Mouse (Mus musculus): ENCODE results near the gene Enah. TPM values are rescaled to one million over a fixed set of nuclear protein-coding genes. Genes with fewer than 3 reads are reported as not detected.

Enah gene
- total and polyA plus RNA-seq, 3 experiments: 0.45 to 0.69 TPM; not detected in 1

DNA sequence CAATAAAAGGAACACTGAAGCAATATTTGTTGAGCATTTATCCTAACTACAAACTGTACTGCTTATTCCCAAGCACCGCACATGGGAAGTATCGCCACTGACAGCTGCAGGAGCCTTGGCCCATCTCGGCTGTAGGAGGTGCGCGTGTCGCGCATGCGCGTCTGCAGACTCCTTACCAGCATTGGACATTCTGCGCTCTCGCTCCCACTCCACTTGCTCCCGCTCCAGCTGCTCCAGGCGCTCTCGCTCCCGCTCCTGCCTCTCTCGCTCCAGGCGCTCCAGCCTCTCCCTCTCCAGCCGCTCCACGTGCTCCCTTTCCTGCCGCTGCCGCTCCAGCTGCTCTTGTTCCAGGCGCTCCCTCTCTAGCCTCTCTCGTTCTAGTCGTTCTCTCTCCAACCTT lies 96.4 kb downstream of the Enah start:
- H3K9me3 ChIP-seq (replicated peaks; ENCODE audit: insufficient read depth, low read length): no peaks in the 10 kb centered on the region
- peaks cover 3 to 6% of the 10 kb centered on the region in 2 experiments for H3K27me3 ChIP-seq (ENCODE audit: control insufficient read depth in 1 of 2, insufficient read depth in 2 of 2, low read length in 2 of 2)
- H3K9ac ChIP-seq (ENCODE audit: control insufficient read depth, low read depth, low read length, poor library complexity, severe bottlenecking): no peak overlapping the region

DNA sequence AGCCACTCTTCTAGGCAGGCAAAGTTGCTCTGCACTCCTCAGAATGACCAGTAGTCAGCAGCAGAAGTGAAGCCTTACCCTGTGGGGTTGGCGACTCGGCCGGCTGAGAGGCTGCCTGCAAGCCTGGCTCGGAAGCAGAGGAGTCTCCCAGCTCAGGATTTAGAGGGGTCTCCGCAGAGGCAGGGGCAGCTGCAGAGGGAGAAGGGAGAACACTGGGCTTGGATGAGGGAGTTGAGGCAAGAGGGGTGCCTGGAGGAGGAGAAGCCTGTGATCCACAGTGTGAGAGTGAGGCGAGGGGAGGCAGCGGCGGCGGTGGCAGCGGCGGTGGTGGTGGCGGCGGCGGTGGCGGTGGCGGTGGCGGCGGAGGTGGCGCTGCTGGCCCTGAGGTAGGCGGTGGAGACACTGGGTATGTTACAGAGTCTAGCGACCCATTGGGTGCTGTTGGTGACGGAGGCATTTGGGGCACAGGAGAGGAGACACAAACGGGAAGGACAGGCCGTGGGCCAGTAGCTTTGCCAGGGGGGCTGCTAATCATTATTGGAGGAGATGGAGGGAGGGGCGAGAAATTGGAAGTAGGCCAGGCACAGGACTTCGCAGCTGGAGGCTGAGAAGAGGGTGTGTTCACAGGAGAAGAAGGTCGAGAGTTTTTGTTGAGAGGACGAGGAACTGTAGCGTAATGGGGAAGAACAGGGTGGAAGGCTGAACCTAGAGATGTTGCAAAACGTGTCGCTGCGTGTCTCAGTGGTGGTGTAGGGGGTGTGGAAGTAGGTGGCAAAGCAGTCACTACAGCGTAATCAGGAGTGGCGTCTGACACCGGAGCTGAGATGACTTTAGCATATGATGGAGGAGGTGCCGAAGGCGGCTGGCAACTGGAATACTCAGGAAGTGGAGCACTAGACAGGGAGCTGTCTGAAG lies 98.0 kb downstream of the Enah start:
- H3K4me3 ChIP-seq (ENCODE audit: control insufficient read depth in 1 of 2, insufficient read depth in 1 of 2, low read depth in 2 of 2, low read length in 2 of 2): no peak overlapping the region
- no peaks in the 10 kb centered on the region for H3K9me3 ChIP-seq (replicated peaks; ENCODE audit: insufficient read depth, low read length)
- no peaks in the 10 kb centered on the region for H3K36me3 ChIP-seq (ENCODE audit: control insufficient read depth in 1 of 2, insufficient read depth in 2 of 2, low read length in 2 of 2)
- H3K4me1 ChIP-seq (ENCODE audit: control insufficient read depth in 1 of 2, insufficient read depth in 2 of 2, low read length in 2 of 2): no peaks in the 10 kb centered on the region
- no peak overlapping the region for H3K9ac ChIP-seq (ENCODE audit: control insufficient read depth, low read depth, low read length, poor library complexity, severe bottlenecking)
- TF ChIP-seq MXI1 (IDR thresholded peaks at IDR 0.05; ENCODE audit: low read depth, low read length): no peak
- no peak for TF ChIP-seq NRF1 (IDR thresholded peaks at IDR 0.05; ENCODE audit: insufficient read depth, low read depth, low read length, poor library complexity, severe bottlenecking)
- no peak for TF ChIP-seq ELF1 (IDR thresholded peaks at IDR 0.05; ENCODE audit: low read depth, low read length)
- TF ChIP-seq POLR2A (IDR thresholded peaks at IDR 0.05; ENCODE audit: control insufficient read depth in 1 of 2, insufficient read depth in 1 of 2, low read depth in 1 of 2, low read length in 2 of 2, poor library complexity in 1 of 2): no peak
- TF ChIP-seq POLR2AphosphoS2 (IDR thresholded peaks at IDR 0.05; ENCODE audit: low read length): no peak
- no peak for TF ChIP-seq ZNF384 (IDR thresholded peaks at IDR 0.05; ENCODE audit: low read depth, low read length)
- TF ChIP-seq ZC3H11A (IDR thresholded peaks at IDR 0.05; ENCODE audit: low read depth, low read length): no peak
- no peak for TF ChIP-seq MAZ (IDR thresholded peaks at IDR 0.05; ENCODE audit: low read depth, low read length)
- no peak for TF ChIP-seq USF2 (IDR thresholded peaks at IDR 0.05; ENCODE audit: borderline replicate concordance in 1 of 2, insufficient read depth in 1 of 2, low read depth in 1 of 2, low read length in 2 of 2)
- no peak for TF ChIP-seq ZKSCAN1 (IDR thresholded peaks at IDR 0.05; ENCODE audit: low read depth, low read length)
- no peak for TF ChIP-seq UBTF (IDR thresholded peaks at IDR 0.05; ENCODE audit: borderline replicate concordance, insufficient read depth, low read depth, low read length)
- H3K27me3 ChIP-seq (ENCODE audit: control insufficient read depth in 1 of 2, insufficient read depth in 2 of 2, low read length in 2 of 2): peaks cover 2% of the 10 kb centered on the region in 2 experiments; a peak in 2 of 4 replicates
- H3K79me2 ChIP-seq (ENCODE audit: control insufficient read depth, insufficient read depth, low read length, poor library complexity): no peaks in the 10 kb centered on the region
- DNase-seq (ENCODE audit: low read depth, low spot score): no peak
- H3K27ac ChIP-seq (ENCODE audit: control insufficient read depth, low read depth, low read length): no peak overlapping the region

More for the DNA sequence above, 96.4 kb downstream of the Enah start:
- no peak for DNase-seq (ENCODE audit: low read depth, low spot score)
- H3K4me1 ChIP-seq (ENCODE audit: control insufficient read depth in 1 of 2, insufficient read depth in 2 of 2, low read length in 2 of 2): no peaks in the 10 kb centered on the region
- no peaks in the 10 kb centered on the region for H3K79me2 ChIP-seq (ENCODE audit: control insufficient read depth, insufficient read depth, low read length, poor library complexity)
- TF ChIP-seq NRF1 (IDR thresholded peaks at IDR 0.05; ENCODE audit: insufficient read depth, low read depth, low read length, poor library complexity, severe bottlenecking): no peak
- TF ChIP-seq RCOR1 (IDR thresholded peaks at IDR 0.05; ENCODE audit: low read depth, low read length): no peak
- no peak for TF ChIP-seq CHD2 (IDR thresholded peaks at IDR 0.05; ENCODE audit: low read length)
- no peak for TF ChIP-seq HCFC1 (IDR thresholded peaks at IDR 0.05; ENCODE audit: low read depth, low read length)
- no peak for TF ChIP-seq UBTF (IDR thresholded peaks at IDR 0.05; ENCODE audit: borderline replicate concordance, insufficient read depth, low read depth, low read length)
- TF ChIP-seq POLR2A (IDR thresholded peaks at IDR 0.05; ENCODE audit: control insufficient read depth in 1 of 2, insufficient read depth in 1 of 2, low read depth in 1 of 2, low read length in 2 of 2, poor library complexity in 1 of 2): no peak
- no peak for TF ChIP-seq MAZ (IDR thresholded peaks at IDR 0.05; ENCODE audit: low read depth, low read length)
- no peak for TF ChIP-seq ZNF384 (IDR thresholded peaks at IDR 0.05; ENCODE audit: low read depth, low read length)
- no peak for TF ChIP-seq USF2 (IDR thresholded peaks at IDR 0.05; ENCODE audit: borderline replicate concordance in 1 of 2, insufficient read depth in 1 of 2, low read depth in 1 of 2, low read length in 2 of 2)
- no peak for TF ChIP-seq GATA1 (IDR thresholded peaks at IDR 0.05; ENCODE audit: low read depth, low read length)
- no peak for TF ChIP-seq MYC (IDR thresholded peaks at IDR 0.05; ENCODE audit: low read depth, low read length)
- no peak for TF ChIP-seq USF1 (IDR thresholded peaks at IDR 0.05; ENCODE audit: low read depth, low read length)
- TF ChIP-seq KAT2A (conservative IDR thresholded peaks at IDR 0.05; ENCODE audit: low read depth, low read length): no peak
- TF ChIP-seq MAX (IDR thresholded peaks at IDR 0.05; ENCODE audit: low read length): no peak
- TF ChIP-seq JUND (IDR thresholded peaks at IDR 0.05; ENCODE audit: low read depth, low read length): no peak
- TF ChIP-seq SIN3A (IDR thresholded peaks at IDR 0.05; ENCODE audit: low read length): no peak
- no peak for TF ChIP-seq MAFK (IDR thresholded peaks at IDR 0.05; ENCODE audit: borderline replicate concordance, low read depth, low read length)
- no peak overlapping the region for H3K27ac ChIP-seq (ENCODE audit: control insufficient read depth, low read depth, low read length)
- H3K4me3 ChIP-seq (ENCODE audit: control insufficient read depth in 1 of 2, insufficient read depth in 1 of 2, low read depth in 2 of 2, low read length in 2 of 2): no peak overlapping the region
- no peaks in the 10 kb centered on the region for H3K36me3 ChIP-seq (ENCODE audit: control insufficient read depth in 1 of 2, insufficient read depth in 2 of 2, low read length in 2 of 2)

Measured in MEL (cell line).